9 mouse cellular contexts compared by ENCODE assay signal in genomic region chr7:133074462-133075133, GRCm38 (mm10). TPM values are rescaled to one million over a fixed set of nuclear protein-coding genes. Genes with fewer than 3 reads are reported as not detected.
DNase-seq lines count a peak whose midpoint lies in the region; ATAC-seq lines count a peak whose summit lies in the region.
"Had no signal": no experiment of that assay in that cellular context is flagged by ENCODE, and none has a peak within 500 bp of the region (broad histone marks: within the 10 kb centered on the region; RNA-seq: fewer than 3 reads in every experiment).

No protein-coding gene starts in this region.

- H3K4me3 ChIP-seq in heart, embryonic 11.5 days (ENCODE audit: low read depth, low read length) = no peak overlapping the region
- no peak overlapping the region for H3K4me3 ChIP-seq in hindbrain, embryonic 11.5 days (ENCODE audit: low read depth, low read length)
- H3K4me3 ChIP-seq in midbrain, embryonic 12.5 days = no peak overlapping the region

- no peak overlapping the region for H3K9ac ChIP-seq in heart, embryonic 11.5 days (ENCODE audit: low read depth, low read length)
- H3K9ac ChIP-seq in hindbrain, embryonic 11.5 days (ENCODE audit: low read depth, low read length) = no peak overlapping the region
- peak overlapping the region; percentile 17; the same call in 1 of the 2 replicates for H3K9ac ChIP-seq in midbrain, embryonic 12.5 days (replicated peaks)

- no peak for ATAC-seq in heart, embryonic 11.5 days (replicated peaks; ENCODE audit: insufficient number of reproducible peaks, low FRiP score, low TSS enrichment)
- peak; percentile 60; the same call in 1 of the 2 replicates for ATAC-seq in hindbrain, embryonic 11.5 days (ENCODE audit: low FRiP score)
- 0 out of 2 replicates have a peak, but pooled peaks have one; percentile 39 for ATAC-seq in midbrain, embryonic 12.5 days (ENCODE audit: low FRiP score, low read depth)
- ATAC-seq in frontal cortex, adult (ENCODE audit: low TSS enrichment) = no peak

- DNase-seq in heart, adult 11 months = peak; percentile 94
- DNase-seq in cerebellum, adult 8-10 months = peak; percentile 49
- peak; percentile 39 for DNase-seq in hindbrain, embryonic 11.5 days (ENCODE audit: low spot score)
- DNase-seq in frontal cortex, adult 2 months (ENCODE audit: extremely low spot score in 1 of 2, low spot score in 1 of 2) = no peak
- no peak for DNase-seq in spleen, postnatal 36 days (ENCODE audit: low spot score in 2 of 2)
- DNase-seq: liver had no signal

- WGBS in heart, embryonic 11.5 days (ENCODE audit: insufficient replicate concordance) = 76% methylated on average over 10 of the region's 10 CpGs
- WGBS in hindbrain, embryonic 11.5 days = 56% methylated on average over 10 of the region's 10 CpGs
- 39% methylated on average over 10 of the region's 10 CpGs for WGBS in midbrain, embryonic 12.5 days

- no peak overlapping the region for H3K27ac ChIP-seq in heart, embryonic 11.5 days (ENCODE audit: low read depth, low read length)
- peak overlapping the region; percentile 67 for H3K27ac ChIP-seq in hindbrain, embryonic 11.5 days (ENCODE audit: low read depth, low read length)
- peak overlapping the region; percentile 75 for H3K27ac ChIP-seq in midbrain, embryonic 12.5 days (replicated peaks)

- peaks cover 5% of the 10 kb centered on the region; the same call in 1 of the 2 replicates for H3K4me1 ChIP-seq in heart, embryonic 11.5 days (ENCODE audit: control insufficient read depth, insufficient read depth, low read length)
- H3K4me1 ChIP-seq in hindbrain, embryonic 11.5 days (replicated peaks; ENCODE audit: control insufficient read depth, insufficient read depth, low read length) = peaks cover 14% of the 10 kb centered on the region; the same call in 1 of the 2 replicates
- H3K4me1 ChIP-seq in midbrain, embryonic 12.5 days = peaks cover 62% of the 10 kb centered on the region

- no peak overlapping the region for H3K4me2 ChIP-seq in heart, embryonic 11.5 days
- H3K4me2 ChIP-seq in hindbrain, embryonic 11.5 days (replicated peaks; ENCODE audit: low read depth, low read length) = no peak overlapping the region
- 0 out of 2 replicates have a peak overlapping the region, but pooled peaks have one; percentile 9 for H3K4me2 ChIP-seq in midbrain, embryonic 12.5 days (replicated peaks)

- no peaks in the 10 kb centered on the region; the same call in 1 of the 2 replicates for H3K36me3 ChIP-seq in heart, embryonic 11.5 days (ENCODE audit: control insufficient read depth, insufficient read depth, low read length)
- 0 out of 2 replicates have a peak, but pooled peaks cover 2% of the 10 kb centered on the region for H3K36me3 ChIP-seq in hindbrain, embryonic 11.5 days (ENCODE audit: control insufficient read depth, insufficient read depth, low read length)
- peaks cover 21% of the 10 kb centered on the region; the same call in 1 of the 2 replicates for H3K36me3 ChIP-seq in midbrain, embryonic 12.5 days

- H3K9me3 ChIP-seq in heart, embryonic 11.5 days (replicated peaks; ENCODE audit: control insufficient read depth, low read length) = no peaks in the 10 kb centered on the region
- H3K9me3 ChIP-seq in hindbrain, embryonic 11.5 days (ENCODE audit: control insufficient read depth, low read length) = no peaks in the 10 kb centered on the region
- H3K9me3 ChIP-seq in midbrain, embryonic 12.5 days = no peaks in the 10 kb centered on the region

- H3K27me3 ChIP-seq in heart, embryonic 11.5 days (ENCODE audit: control insufficient read depth, insufficient read depth, low read length) = no peaks in the 10 kb centered on the region
- H3K27me3 ChIP-seq in hindbrain, embryonic 11.5 days (ENCODE audit: control insufficient read depth, insufficient read depth, low read length) = no peaks in the 10 kb centered on the region
- H3K27me3 ChIP-seq in midbrain, embryonic 12.5 days = no peaks in the 10 kb centered on the region

RNA-seq across cellular contexts. Expression of gene Fgfr2, which starts 48.6 kb away (rescaled TPM):
- 24.9 and 27.0 TPM in 2 replicates for polyA plus RNA-seq in heart, embryonic 11.5 days (2014; fragmentation: Nextera tagmentation; extraction: Ambion mirVana)
- polyA plus RNA-seq in hindbrain, embryonic 11.5 days (2014; fragmentation: Nextera tagmentation; extraction: Ambion mirVana) = 71.3 and 80.6 TPM in 2 replicates
- 96.5 and 98.9 TPM in 2 replicates for polyA plus RNA-seq in midbrain, embryonic 12.5 days (2016; fragmentation: Nextera tagmentation; extraction: Ambion mirVana)
- polyA plus RNA-seq in frontal cortex, adult 2 months (2012; rRNA removed) = 63.2 and 69.6 TPM in 2 replicates

RNA-seq across cellular contexts. Expression of gene Ctbp2, which starts 49.6 kb away (rescaled TPM):
- polyA plus RNA-seq in heart, embryonic 11.5 days (2014; fragmentation: Nextera tagmentation; extraction: Ambion mirVana) = 59.6 and 62.7 TPM in 2 replicates
- 132 and 134 TPM in 2 replicates for polyA plus RNA-seq in hindbrain, embryonic 11.5 days (2014; fragmentation: Nextera tagmentation; extraction: Ambion mirVana)
- polyA plus RNA-seq in midbrain, embryonic 12.5 days (2016; fragmentation: Nextera tagmentation; extraction: Ambion mirVana) = 111 and 118 TPM in 2 replicates
- 59.6 and 59.8 TPM in 2 replicates for polyA plus RNA-seq in frontal cortex, adult 2 months (2012; rRNA removed)

Comparison
In these comparisons a context has a peak if more than half of its experiments do, and no peak if none do; other contexts are left out.
1. DNase-seq: peak in heart, adult 11 months (single experiment), cerebellum, adult 8-10 months (single experiment) and hindbrain, embryonic 11.5 days (single experiment); none in frontal cortex, adult 2 months (0 of 2) and spleen, postnatal 36 days (0 of 2).
2. ATAC-seq: peak in hindbrain, embryonic 11.5 days (single experiment) and midbrain, embryonic 12.5 days (single experiment); none in heart, embryonic 11.5 days (single experiment) and frontal cortex, adult (single experiment).